Mouse (Mus musculus) kidney, embryonic 14.5 days (tissue): ENCODE data around the gene Pwp2. TPM values are rescaled to one million over a fixed set of nuclear protein-coding genes. Genes with fewer than 3 reads are reported as not detected.
A peak's percentile ranks its signal among the peaks of the same experiment; 100 is the strongest.

Experiments used
- ATAC-seq: fragments of 200-750 bp; cut with Nextera tagmentation; 2 replicates; pipeline ENCODE4 v1.8.0; 2017; ENCODE audit warnings: moderate number of reproducible peaks, mild to moderate bottlenecking, moderate TSS enrichment, moderate library complexity; ENCODE audit not compliant: low FRiP score, low TSS enrichment
- H3K27ac ChIP-seq: fragments of 300-500 bp; sonication (generic); 2 replicates; pipeline ENCODE4 v1.5.1; 2014; ENCODE audit warnings: low read depth, mild to moderate bottlenecking, low read length, moderate library complexity, mixed read lengths
- H3K27me3 ChIP-seq: fragments of 300-500 bp; sonication (generic); 2 replicates; pipeline ENCODE4 v1.6.1; 2014; ENCODE audit warnings: mild to moderate bottlenecking, low read length; ENCODE audit not compliant: control insufficient read depth, insufficient read depth
- H3K36me3 ChIP-seq: fragments of 300-500 bp; sonication (generic); 2 replicates; pipeline ENCODE4 v1.6.1; 2014; ENCODE audit warnings: low read length, mixed read lengths; ENCODE audit not compliant: control insufficient read depth, insufficient read depth
- H3K4me1 ChIP-seq: fragments of 300-500 bp; sonication (generic); 2 replicates; pipeline ENCODE4 v1.6.1; 2014; ENCODE audit warnings: low read length, mixed read lengths; ENCODE audit not compliant: control insufficient read depth, insufficient read depth
- H3K4me2 ChIP-seq: fragments of 300-500 bp; sonication (generic); replicated peaks from 2 replicates; pipeline ENCODE4 v1.6.1; 2014; ENCODE audit warnings: low read depth, mild to moderate bottlenecking, low read length
- H3K4me3 ChIP-seq: fragments of 300-500 bp; sonication (generic); 2 replicates; pipeline ENCODE4 v1.5.1; 2014; ENCODE audit warnings: mild to moderate bottlenecking, low read length
- H3K9ac ChIP-seq: fragments of 300-500 bp; sonication (generic); 2 replicates; pipeline ENCODE4 v1.6.1; 2014; ENCODE audit warnings: low read depth, mild to moderate bottlenecking, low read length, moderate library complexity
- H3K9me3 ChIP-seq: fragments of 300-500 bp; sonication (generic); 2 replicates; pipeline ENCODE4 v1.6.1; 2016; ENCODE audit warnings: low read length; ENCODE audit not compliant: control insufficient read depth
- WGBS: fragments of 180-500 bp; shearing (Covaris S2); extraction: QIAGEN DNeasy Blood & Tissue Kit; methylation state at CpG from one replicate; pipeline ENCODE4 v1.1.7; 2014; 5-methylcytosine and 5-hydroxymethylcytosine counted together
- polyA plus RNA-seq: library from polyadenylated mRNA; unstranded; fragments of >200 nt; fragmentation: Nextera tagmentation; extraction: Ambion mirVana; gene quantifications from 2 replicates; pipeline ENCODE4 v1.2.1, GENCODE M21; 2014

Gene Pwp2
- polyA plus RNA-seq, 1 experiment from 2014 or later = 19.9 TPM

DNA sequence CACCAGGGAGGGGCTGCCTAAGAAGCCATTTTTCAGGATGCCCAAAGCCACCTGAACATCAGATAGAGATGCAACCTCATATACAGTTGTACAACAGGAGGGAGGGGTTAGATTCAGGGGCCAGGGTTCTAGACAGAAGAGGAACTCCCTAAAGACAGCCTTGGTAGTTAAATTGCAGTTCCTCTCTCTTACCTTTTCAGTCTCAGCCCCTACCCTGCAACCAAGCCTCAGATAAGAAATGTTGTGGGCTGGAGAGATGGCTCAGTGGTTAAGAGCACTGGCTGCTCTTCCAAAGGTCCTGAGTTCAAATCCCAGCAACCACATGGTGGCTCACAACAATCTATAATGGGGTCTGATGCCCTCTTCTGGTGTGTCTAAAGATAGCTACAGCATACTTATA, 17.2 kb downstream of the Pwp2 start:
- Histone ChIP-seq H3K4me3 (no peak overlapping the region), H3K9ac (no peak overlapping the region), H3K9me3 (no peaks in the 10 kb centered on the region), H3K27me3 (no peaks in the 10 kb centered on the region), H3K4me2 (no peak overlapping the region), H3K27ac (no peak overlapping the region), H3K4me1 (peaks cover 9% of the 10 kb centered on the region), H3K36me3 (peaks cover 57% of the 10 kb centered on the region)
- no peak for ATAC-seq

DNA sequence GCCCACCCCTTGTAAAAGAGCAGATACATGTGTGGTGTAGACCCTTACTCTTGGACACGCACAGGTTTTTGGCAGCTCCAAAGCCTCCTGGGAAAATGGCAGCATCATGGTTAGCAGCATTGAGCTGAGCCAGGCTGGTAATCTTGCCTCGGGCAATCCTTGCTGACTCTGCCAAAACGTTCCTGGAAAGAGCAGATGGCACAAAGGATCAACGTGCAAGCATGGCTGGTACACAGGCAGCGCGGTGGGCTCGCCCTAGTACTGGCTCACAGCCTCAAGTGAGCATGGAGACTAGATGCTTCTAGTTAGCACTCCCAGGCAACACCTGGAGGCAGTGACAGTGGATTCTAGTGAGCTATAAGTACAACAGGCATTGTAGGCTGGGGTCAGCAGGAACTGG, 17.6 kb downstream of the Pwp2 start:
- H3K4me2 ChIP-seq = no peak overlapping the region
- no peak overlapping the region for H3K9ac ChIP-seq
- H3K27ac ChIP-seq = no peak overlapping the region
- 92% methylated on average over 7 of the region's 7 CpGs for WGBS
- H3K27me3 ChIP-seq = no peaks in the 10 kb centered on the region
- H3K36me3 ChIP-seq = peaks cover 53% of the 10 kb centered on the region
- peaks cover 9% of the 10 kb centered on the region for H3K4me1 ChIP-seq
- no peak for ATAC-seq
- no peaks in the 10 kb centered on the region for H3K9me3 ChIP-seq
- H3K4me3 ChIP-seq = no peak overlapping the region

DNA sequence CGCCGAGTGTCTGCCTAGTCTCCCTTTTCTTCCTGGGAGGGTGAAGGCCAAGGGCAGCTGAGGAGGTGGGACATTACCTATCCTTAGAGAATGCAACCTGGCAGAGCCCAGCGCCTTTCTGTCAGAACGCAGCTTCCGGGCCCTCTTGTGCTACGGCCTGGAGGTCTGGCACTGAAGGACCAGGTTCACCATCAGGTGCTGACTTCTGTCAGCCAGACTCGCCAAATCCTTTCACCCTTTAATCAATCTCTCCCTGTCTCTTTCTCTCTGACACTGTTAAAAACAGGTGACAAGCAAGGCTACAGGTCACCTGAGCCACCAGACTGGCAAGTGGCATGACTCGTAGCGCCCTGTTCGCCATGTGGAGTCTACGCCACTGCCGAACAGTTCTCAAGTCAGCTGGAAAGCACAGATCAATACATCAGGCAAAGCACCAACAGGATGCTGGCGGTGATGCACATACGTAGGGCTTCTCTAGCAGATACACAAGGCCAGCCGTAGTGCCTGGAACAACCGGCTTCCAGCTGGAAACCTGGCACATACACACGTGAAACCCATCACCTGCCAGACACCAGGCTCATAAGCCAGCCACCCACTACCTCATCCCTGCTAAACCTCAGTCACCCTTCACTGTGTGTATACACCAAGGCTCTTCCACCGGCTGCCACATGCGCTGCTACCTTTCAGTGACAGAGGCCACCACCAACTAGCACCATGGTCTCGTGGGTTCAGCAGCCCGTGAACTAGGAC, 19.5 kb downstream of the Pwp2 start:
- H3K36me3 ChIP-seq = peaks cover 35% of the 10 kb centered on the region
- peaks cover 9% of the 10 kb centered on the region for H3K4me1 ChIP-seq
- H3K27ac ChIP-seq = no peak overlapping the region
- H3K4me2 ChIP-seq = no peak overlapping the region
- H3K9me3 ChIP-seq = no peaks in the 10 kb centered on the region
- H3K9ac ChIP-seq = no peak overlapping the region
- 91% methylated on average over 21 of the region's 21 CpGs for WGBS
- H3K27me3 ChIP-seq = no peaks in the 10 kb centered on the region
- ATAC-seq = no peak
- no peak overlapping the region for H3K4me3 ChIP-seq

DNA sequence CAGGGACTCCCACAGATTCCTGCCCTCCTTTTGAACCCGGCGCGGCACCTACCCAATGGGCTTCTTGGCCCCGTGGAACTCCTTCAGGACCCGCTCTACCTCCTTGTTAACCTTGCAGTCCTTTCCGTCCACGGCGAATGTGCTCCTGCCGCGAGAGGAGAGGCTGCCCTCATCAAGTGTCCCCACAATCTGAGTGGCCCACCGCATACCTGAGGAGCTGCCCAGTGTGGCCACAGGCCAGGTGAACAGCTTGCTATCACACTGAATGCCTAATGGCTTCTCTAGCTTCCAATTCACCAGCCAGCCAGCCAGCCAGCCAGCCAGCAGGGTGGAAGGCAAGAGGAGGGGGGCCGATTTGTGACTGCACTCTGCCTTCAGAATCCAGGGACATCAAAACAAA, 20.2 kb downstream of the Pwp2 start:
- peaks cover 35% of the 10 kb centered on the region for H3K36me3 ChIP-seq
- no peak overlapping the region for H3K4me2 ChIP-seq

GRCm38 (mm10) chr10:78163923-78164322, 21.0 kb downstream of the Pwp2 start:
- ATAC-seq = no peak
- no peaks in the 10 kb centered on the region for H3K9me3 ChIP-seq
- H3K36me3 ChIP-seq = peaks cover 35% of the 10 kb centered on the region
- no peak overlapping the region for H3K27ac ChIP-seq
- no peak overlapping the region for H3K4me3 ChIP-seq
- H3K27me3 ChIP-seq = no peaks in the 10 kb centered on the region
- whole genome bisulfite sequencing = 29% methylated on average over 4 of the region's 4 CpGs
- H3K4me1 ChIP-seq = peaks cover 15% of the 10 kb centered on the region
- no peak overlapping the region for H3K4me2 ChIP-seq
- H3K9ac ChIP-seq = no peak overlapping the region

More for the DNA sequence above, 20.2 kb downstream of the Pwp2 start:
- Histone ChIP-seq H3K27me3 (no peaks in the 10 kb centered on the region), H3K9ac (no peak overlapping the region), H3K4me1 (peaks cover 9% of the 10 kb centered on the region), H3K4me3 (no peak overlapping the region), H3K9me3 (no peaks in the 10 kb centered on the region), H3K27ac (no peak overlapping the region)
- 88% methylated on average over 12 of the region's 12 CpGs for WGBS
- no peak for ATAC-seq

DNA sequence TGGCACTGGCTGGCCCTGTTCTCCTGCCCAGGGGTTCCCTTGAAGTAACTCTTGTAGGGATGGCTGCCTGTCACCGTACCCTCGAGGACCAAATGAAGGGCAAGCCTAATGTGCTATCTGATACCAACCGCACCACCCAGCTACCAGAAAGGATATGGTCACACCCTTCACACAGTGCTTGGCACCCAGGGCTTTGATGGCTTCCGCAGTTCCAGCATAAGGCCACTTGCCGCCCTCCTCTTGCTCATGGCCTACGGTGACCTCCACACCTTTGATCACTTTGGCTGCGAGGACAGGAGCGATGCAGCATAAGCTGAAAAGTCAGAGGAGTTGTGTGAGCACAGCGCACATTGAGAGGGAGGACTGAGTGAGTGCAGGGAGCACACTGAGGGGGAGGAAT, 21.7 kb downstream of the Pwp2 start:
- WGBS = 94% methylated on average over 9 of the region's 9 CpGs

DNA sequence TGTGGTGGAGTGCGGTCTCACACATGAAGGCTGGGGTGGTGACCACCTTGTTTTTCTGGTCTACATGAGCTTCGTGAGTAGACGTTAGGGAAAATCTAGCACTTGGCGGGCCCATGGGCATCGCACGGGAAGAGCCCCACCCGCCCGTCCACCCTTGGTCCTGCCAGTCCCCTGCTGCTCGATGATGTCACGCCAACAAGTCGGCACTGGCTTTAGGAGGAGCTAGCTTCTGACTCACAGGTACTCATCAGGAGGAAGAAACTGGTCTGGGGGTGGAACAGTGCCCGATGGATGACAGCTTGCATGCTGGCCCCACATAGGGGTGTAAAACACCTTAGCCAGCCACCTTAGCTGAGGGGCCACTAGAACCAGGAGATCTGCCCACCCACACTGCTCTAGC, 22.3 kb downstream of the Pwp2 start:
- Histone ChIP-seq H3K36me3 (peaks cover 35% of the 10 kb centered on the region), H3K9ac (no peak overlapping the region), H3K27me3 (no peaks in the 10 kb centered on the region), H3K27ac (no peak overlapping the region), H3K4me1 (peaks cover 8% of the 10 kb centered on the region), H3K4me2 (no peak overlapping the region), H3K4me3 (no peak overlapping the region), H3K9me3 (no peaks in the 10 kb centered on the region)
- WGBS = 98% methylated on average over 12 of the region's 12 CpGs
- no peak for ATAC-seq

More for the DNA sequence above, 21.7 kb downstream of the Pwp2 start:
- no peak overlapping the region for H3K9ac ChIP-seq
- no peaks in the 10 kb centered on the region for H3K27me3 ChIP-seq
- H3K36me3 ChIP-seq = peaks cover 35% of the 10 kb centered on the region
- no peak for ATAC-seq
- H3K4me3 ChIP-seq = no peak overlapping the region
- no peak overlapping the region for H3K27ac ChIP-seq
- peaks cover 8% of the 10 kb centered on the region for H3K4me1 ChIP-seq
- H3K9me3 ChIP-seq = no peaks in the 10 kb centered on the region
- no peak overlapping the region for H3K4me2 ChIP-seq

- Histone ChIP-seq H3K9me3 (no peaks in the 10 kb centered on the region), H3K4me3 (no peak overlapping the region), H3K4me1 (peaks cover 8% of the 10 kb centered on the region), H3K36me3 (peaks cover 22% of the 10 kb centered on the region), H3K27ac (no peak overlapping the region), H3K9ac (no peak overlapping the region), H3K27me3 (no peaks in the 10 kb centered on the region), H3K4me2 (no peak overlapping the region)
- WGBS = 79% methylated on average over 8 of the region's 8 CpGs
- ATAC-seq = no peak
These were observed 23.9 kb downstream of the Pwp2 start for GRCm38 (mm10) chr10:78161096-78161495.

DNA sequence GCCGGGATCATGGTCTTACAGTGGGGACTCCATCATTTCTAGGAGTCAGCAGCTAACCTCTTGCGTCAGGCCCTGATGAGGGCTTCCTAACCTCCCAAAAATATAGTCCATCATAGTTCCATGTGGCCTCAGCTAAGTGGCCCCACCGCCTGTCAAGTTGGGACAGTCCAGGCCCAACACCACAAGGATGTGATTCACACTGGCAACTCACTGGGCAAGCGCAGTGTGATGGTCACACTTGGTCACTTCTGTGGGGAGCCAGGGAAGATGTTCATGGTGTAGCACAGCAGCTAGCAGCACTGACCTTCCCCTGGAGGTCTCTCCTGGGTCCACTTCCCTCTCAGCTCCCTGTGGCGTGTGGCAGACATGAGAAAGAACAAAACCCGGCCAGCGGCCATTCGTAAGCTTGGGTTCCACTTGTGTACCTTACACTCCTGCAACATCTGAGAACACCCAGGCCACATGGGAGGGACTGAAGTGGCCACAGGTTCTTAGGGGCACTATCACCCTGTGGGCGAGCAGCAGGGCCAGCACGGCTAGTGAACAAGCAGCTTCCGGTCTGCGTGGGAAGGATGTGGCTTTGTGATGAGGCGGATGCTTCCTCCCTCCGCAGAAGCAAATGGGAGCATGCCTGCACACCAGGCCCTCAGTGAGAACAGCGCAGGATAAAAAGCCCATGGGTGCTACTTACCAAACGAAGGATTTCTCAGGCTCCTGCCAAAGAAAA, 24.4 kb downstream of the Pwp2 start:
- Histone ChIP-seq H3K4me2 (no peak overlapping the region), H3K36me3 (peaks cover 17% of the 10 kb centered on the region), H3K4me3 (no peak overlapping the region), H3K27me3 (no peaks in the 10 kb centered on the region), H3K9me3 (no peaks in the 10 kb centered on the region), H3K9ac (no peak overlapping the region), H3K27ac (no peak overlapping the region), H3K4me1 (peaks cover 8% of the 10 kb centered on the region)
- ATAC-seq = peak; percentile 13; the same call in 1 of the 2 replicates
- WGBS = 85% methylated on average over 16 of the region's 16 CpGs
